Mouse (Mus musculus): ENCODE measurements around the gene Tnfrsf13b. TPM values are rescaled to one million over a fixed set of nuclear protein-coding genes. Genes with fewer than 3 reads are reported as not detected.
A peak's percentile ranks its signal among the peaks of the same experiment; 100 is the strongest.
"Not testable (repeated sequence)": the region's sequence is repeated elsewhere in the genome, so short reads cannot be mapped to it uniquely, and the experiment has no call there.

The Tnfrsf13b gene
- total and polyA plus RNA-seq, 3 experiments, result 49.1 to 131 (median 60.5) TPM

DNA sequence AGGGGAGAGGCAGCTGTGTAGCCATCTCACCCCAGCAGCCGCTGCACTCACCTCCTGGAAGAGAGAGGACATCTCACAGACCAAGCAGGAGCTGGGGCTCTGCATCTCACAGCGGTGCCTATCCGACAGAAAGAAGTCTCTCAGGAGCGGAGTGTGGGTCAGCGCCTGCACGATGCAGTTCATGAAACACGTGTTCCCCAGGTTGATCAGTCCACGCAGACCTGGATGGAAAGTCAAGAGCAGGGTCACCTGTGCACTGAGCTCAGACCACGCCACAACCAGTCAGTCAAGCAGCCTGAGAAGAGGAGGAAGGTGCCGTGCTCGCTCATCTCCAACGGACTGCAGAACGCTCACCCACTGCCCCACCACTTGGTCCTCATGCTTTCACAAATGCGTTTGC is 36.2 kb downstream of the Tnfrsf13b start:
- no peak for DNase-seq (ENCODE audit: low spot score)
- ATAC-seq (ENCODE audit: extremely low read depth, insufficient number of reproducible peaks, low FRiP score, poor library complexity, severe bottlenecking), result no peak
- no peak for TF ChIP-seq POLR2AphosphoS5 (IDR thresholded peaks at IDR 0.05; ENCODE audit: insufficient replicate concordance, low read depth, low read length)
- no peak for TF ChIP-seq GATA1 (IDR thresholded peaks at IDR 0.05; ENCODE audit: borderline replicate concordance, low read length)
- H3K4me1 ChIP-seq (ENCODE audit: insufficient read depth, low read depth, low read length), result no peaks in the 10 kb centered on the region
- no peak overlapping the region for H3K4me3 ChIP-seq (ENCODE audit: low read depth, low read length)
- no peaks in the 10 kb centered on the region for H3K27me3 ChIP-seq (ENCODE audit: insufficient read depth, low read length)
- H3K9me3 ChIP-seq (replicated peaks), result no peaks in the 10 kb centered on the region
- H3K36me3 ChIP-seq (replicated peaks), result peaks cover 97% of the 10 kb centered on the region

DNA sequence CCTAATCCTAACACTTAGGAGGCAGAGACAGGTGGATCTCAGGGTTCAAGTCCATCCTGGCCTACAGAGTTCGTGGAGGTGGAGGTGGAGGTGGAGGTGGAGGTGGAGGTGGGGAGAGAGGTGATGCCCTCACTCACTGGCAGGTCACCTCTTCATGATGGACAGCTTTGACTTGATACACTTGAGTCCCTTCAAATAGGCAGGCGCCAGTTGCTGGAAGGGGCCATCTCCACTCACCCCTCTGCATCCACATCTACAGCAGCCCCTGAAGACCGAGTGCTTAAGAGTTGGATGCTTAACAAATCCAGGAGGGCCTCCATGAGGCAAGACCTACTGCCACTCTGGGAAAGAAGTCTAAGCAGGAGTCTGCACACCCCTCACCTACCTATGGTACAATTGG is 36.8 kb downstream of the Tnfrsf13b start:
- H3K27me3 ChIP-seq (ENCODE audit: insufficient read depth, low read length), result no peaks in the 10 kb centered on the region
- peaks cover 97% of the 10 kb centered on the region for H3K36me3 ChIP-seq (replicated peaks)
- TF ChIP-seq TAL1 (conservative IDR thresholded peaks at IDR 0.05; ENCODE audit: low read depth, low read length) (no peak), GATA1 (IDR thresholded peaks at IDR 0.05; ENCODE audit: borderline replicate concordance, low read length) (no peak), CTCF (IDR thresholded peaks at IDR 0.05; ENCODE audit: low read depth, low read length) (no peak), POLR2AphosphoS5 (IDR thresholded peaks at IDR 0.05; ENCODE audit: insufficient replicate concordance, low read depth, low read length) (no peak), GATA2 (IDR thresholded peaks at IDR 0.05; ENCODE audit: borderline replicate concordance, low read depth, low read length) (no peak)
- no peak for DNase-seq (ENCODE audit: low spot score)
- H3K4me3 ChIP-seq (ENCODE audit: low read depth, low read length), result no peak overlapping the region
- 0 out of 2 replicates have a peak, but pooled peaks cover 2% of the 10 kb centered on the region for H3K4me1 ChIP-seq (ENCODE audit: insufficient read depth, low read depth, low read length)
- no peaks in the 10 kb centered on the region for H3K9me3 ChIP-seq (replicated peaks)
- no peak for ATAC-seq (ENCODE audit: extremely low read depth, insufficient number of reproducible peaks, low FRiP score, poor library complexity, severe bottlenecking)

DNA sequence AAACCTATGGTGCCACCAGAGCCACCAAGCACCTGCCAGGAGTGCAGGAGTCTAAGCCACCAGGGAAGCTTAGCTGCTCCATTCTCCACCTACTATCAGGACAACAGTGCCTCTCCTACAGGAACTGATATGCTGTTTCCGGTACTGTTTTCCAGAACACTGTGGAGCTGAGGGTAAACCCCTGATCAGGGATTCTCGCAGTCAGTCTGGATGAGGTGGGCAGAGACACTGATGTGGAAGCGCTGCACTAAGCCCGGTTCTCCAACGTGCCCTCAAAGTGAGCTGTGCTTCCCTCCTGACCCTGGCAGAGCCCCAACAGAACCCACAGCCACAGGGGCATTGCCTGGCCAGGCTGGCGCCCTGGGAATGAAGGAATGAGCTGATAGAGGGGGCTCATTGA is 37.8 kb downstream of the Tnfrsf13b start:
- no peak for ATAC-seq (ENCODE audit: extremely low read depth, insufficient number of reproducible peaks, low FRiP score, poor library complexity, severe bottlenecking)

DNA sequence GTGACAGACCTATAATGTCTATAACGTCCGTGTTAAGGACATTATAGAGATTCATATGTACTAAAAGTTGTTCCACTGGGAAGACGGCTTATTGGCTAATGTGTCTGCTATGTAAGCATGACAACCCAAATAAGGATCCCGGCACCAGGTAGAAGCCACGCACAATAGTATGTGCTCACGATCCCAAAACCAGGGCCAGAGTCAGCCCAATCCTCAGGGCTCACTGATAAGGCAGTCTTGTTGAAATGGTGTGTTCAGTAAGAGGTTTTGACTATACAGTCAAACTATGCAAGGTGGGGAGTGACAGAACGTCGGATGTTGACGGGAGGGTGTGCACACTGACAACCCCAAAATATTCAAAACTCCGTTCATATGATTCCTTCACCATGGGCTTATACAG is 38.3 kb downstream of the Tnfrsf13b start:
- peaks cover 83% of the 10 kb centered on the region for H3K36me3 ChIP-seq (replicated peaks)
- ATAC-seq (ENCODE audit: extremely low read depth, insufficient number of reproducible peaks, low FRiP score, poor library complexity, severe bottlenecking) (no peak), DNase-seq (ENCODE audit: low spot score) (no peak)
- H3K9me3 ChIP-seq (replicated peaks), result no peaks in the 10 kb centered on the region
- peaks cover 4% of the 10 kb centered on the region; the same call in 1 of the 2 replicates for H3K4me1 ChIP-seq (ENCODE audit: insufficient read depth, low read depth, low read length)
- no peaks in the 10 kb centered on the region for H3K27me3 ChIP-seq (ENCODE audit: insufficient read depth, low read length)
- H3K4me3 ChIP-seq (ENCODE audit: low read depth, low read length), result no peak overlapping the region
- TF ChIP-seq POLR2AphosphoS5 (IDR thresholded peaks at IDR 0.05; ENCODE audit: insufficient replicate concordance, low read depth, low read length) (no peak), CTCF (IDR thresholded peaks at IDR 0.05; ENCODE audit: low read depth, low read length) (no peak), GATA1 (IDR thresholded peaks at IDR 0.05; ENCODE audit: borderline replicate concordance, low read length) (no peak), TAL1 (conservative IDR thresholded peaks at IDR 0.05; ENCODE audit: low read depth, low read length) (no peak), GATA2 (IDR thresholded peaks at IDR 0.05; ENCODE audit: borderline replicate concordance, low read depth, low read length) (no peak)

More for the DNA sequence above, 37.8 kb downstream of the Tnfrsf13b start:
- Histone ChIP-seq H3K4me1 (ENCODE audit: insufficient read depth, low read depth, low read length) (peaks cover 4% of the 10 kb centered on the region; the same call in 1 of the 2 replicates), H3K27me3 (ENCODE audit: insufficient read depth, low read length) (no peaks in the 10 kb centered on the region), H3K36me3 (replicated peaks) (peaks cover 88% of the 10 kb centered on the region), H3K9me3 (replicated peaks) (no peaks in the 10 kb centered on the region), H3K4me3 (ENCODE audit: low read depth, low read length) (no peak overlapping the region)
- no peak for DNase-seq (ENCODE audit: low spot score)
- TF ChIP-seq GATA1 (IDR thresholded peaks at IDR 0.05; ENCODE audit: borderline replicate concordance, low read length) (no peak), POLR2AphosphoS5 (IDR thresholded peaks at IDR 0.05; ENCODE audit: insufficient replicate concordance, low read depth, low read length) (no peak), GATA2 (IDR thresholded peaks at IDR 0.05; ENCODE audit: borderline replicate concordance, low read depth, low read length) (no peak), CTCF (IDR thresholded peaks at IDR 0.05; ENCODE audit: low read depth, low read length) (no peak), TAL1 (conservative IDR thresholded peaks at IDR 0.05; ENCODE audit: low read depth, low read length) (no peak)

DNA sequence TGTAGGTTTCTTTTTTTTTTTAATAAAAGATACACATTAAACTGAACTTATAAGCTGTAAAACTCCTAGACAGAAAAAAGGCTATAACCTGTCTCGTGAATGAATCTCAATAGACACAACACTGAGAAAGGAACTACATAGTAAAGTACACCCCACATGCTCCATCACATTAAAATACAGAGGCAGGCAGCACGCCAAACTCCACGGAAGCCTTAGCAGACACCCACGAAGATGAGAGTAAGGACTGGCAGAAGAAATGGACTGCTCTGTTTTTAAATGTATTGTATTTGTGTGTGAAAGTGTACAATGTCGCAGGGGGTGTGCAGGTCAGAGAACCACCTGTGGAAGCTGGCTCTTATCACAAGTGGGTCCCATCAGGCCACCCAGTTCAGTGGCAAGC is 43.6 kb downstream of the Tnfrsf13b start:
- ATAC-seq (ENCODE audit: extremely low read depth, insufficient number of reproducible peaks, low FRiP score, poor library complexity, severe bottlenecking) (no peak), DNase-seq (ENCODE audit: low spot score) (no peak)
- Histone ChIP-seq H3K36me3 (replicated peaks) (peaks cover 51% of the 10 kb centered on the region), H3K27me3 (ENCODE audit: insufficient read depth, low read length) (no peaks in the 10 kb centered on the region), H3K4me1 (ENCODE audit: insufficient read depth, low read depth, low read length) (peaks cover 14% of the 10 kb centered on the region), H3K4me3 (ENCODE audit: low read depth, low read length) (no peak overlapping the region), H3K9me3 (replicated peaks) (no peaks in the 10 kb centered on the region)
- TF ChIP-seq GATA1 (IDR thresholded peaks at IDR 0.05; ENCODE audit: borderline replicate concordance, low read length) (no peak), GATA2 (IDR thresholded peaks at IDR 0.05; ENCODE audit: borderline replicate concordance, low read depth, low read length) (no peak), CTCF (IDR thresholded peaks at IDR 0.05; ENCODE audit: low read depth, low read length) (no peak), TAL1 (conservative IDR thresholded peaks at IDR 0.05; ENCODE audit: low read depth, low read length) (no peak), POLR2AphosphoS5 (IDR thresholded peaks at IDR 0.05; ENCODE audit: insufficient replicate concordance, low read depth, low read length) (no peak)

DNA sequence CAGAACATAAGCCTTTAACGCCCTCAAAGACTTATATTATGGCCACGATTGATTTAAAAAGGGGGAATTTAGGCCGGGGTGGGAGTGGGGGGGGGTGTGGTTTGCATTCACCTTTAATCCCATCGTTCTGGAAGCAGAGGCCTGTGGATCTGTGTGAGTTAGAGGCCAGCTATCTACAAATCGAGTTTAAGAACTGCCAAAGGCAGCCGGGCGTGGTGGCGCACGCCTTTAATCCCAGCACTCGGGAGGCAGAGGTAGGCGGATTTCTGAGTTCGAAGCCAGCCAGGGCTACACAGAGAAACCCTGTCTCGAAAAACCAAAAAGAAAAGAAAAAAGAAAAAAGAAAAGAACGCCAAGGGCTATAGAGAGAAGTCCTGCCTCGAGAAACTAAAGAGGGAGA is 46.9 kb downstream of the Tnfrsf13b start:
- not testable (repeated sequence) for H3K9me3 ChIP-seq (replicated peaks); H3K27me3 ChIP-seq (ENCODE audit: insufficient read depth, low read length); DNase-seq (ENCODE audit: low spot score); ATAC-seq (ENCODE audit: extremely low read depth, insufficient number of reproducible peaks, low FRiP score, poor library complexity, severe bottlenecking); H3K4me3 ChIP-seq (ENCODE audit: low read depth, low read length)
- peaks cover 21% of the 10 kb centered on the region for H3K36me3 ChIP-seq (replicated peaks)
- H3K4me1 ChIP-seq (ENCODE audit: insufficient read depth, low read depth, low read length), result peaks cover 26% of the 10 kb centered on the region

DNA sequence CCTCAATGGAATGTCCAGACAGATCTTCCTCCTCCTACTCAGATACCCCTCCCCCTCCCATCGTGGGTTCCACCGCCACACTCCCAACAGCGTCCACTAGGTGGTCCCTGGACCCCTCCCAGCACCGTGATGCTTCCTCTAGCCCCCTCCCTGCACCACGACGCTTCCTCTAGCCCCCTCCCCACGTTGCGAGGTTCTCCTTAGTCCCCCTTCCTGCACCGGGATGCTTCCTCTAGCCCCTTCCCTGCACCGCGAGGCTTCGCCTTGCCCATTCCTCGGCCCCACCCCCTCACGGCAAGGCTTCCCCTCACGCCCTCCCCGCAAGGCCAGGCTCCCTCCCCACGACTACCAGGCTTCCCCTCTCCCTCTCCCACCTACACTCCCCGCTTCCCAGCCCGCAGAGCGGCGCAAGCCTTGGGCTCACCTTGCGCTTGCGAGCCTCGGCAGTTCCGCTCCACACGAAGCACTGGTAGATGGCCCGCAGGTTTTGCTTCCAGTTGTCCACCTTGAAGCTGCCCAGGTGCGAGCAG is 47.8 kb downstream of the Tnfrsf13b start:
- H3K4me1 ChIP-seq (ENCODE audit: insufficient read depth, low read depth, low read length), result peaks cover 24% of the 10 kb centered on the region
- H3K36me3 ChIP-seq (replicated peaks), result peaks cover 21% of the 10 kb centered on the region
- ATAC-seq (ENCODE audit: extremely low read depth, insufficient number of reproducible peaks, low FRiP score, poor library complexity, severe bottlenecking) (no peak), DNase-seq (ENCODE audit: low spot score) (peak; percentile 61)
- H3K27me3 ChIP-seq (ENCODE audit: insufficient read depth, low read length), result no peaks in the 10 kb centered on the region
- TF ChIP-seq CTCF (IDR thresholded peaks at IDR 0.05; ENCODE audit: low read depth, low read length) (0 out of 2 replicates have a peak, but pooled peaks have one; percentile 32), GATA1 (IDR thresholded peaks at IDR 0.05; ENCODE audit: borderline replicate concordance, low read length) (no peak)
- H3K4me3 ChIP-seq (ENCODE audit: low read depth, low read length), result peak overlapping the region; percentile 86
- H3K9me3 ChIP-seq (replicated peaks), result no peaks in the 10 kb centered on the region
